Mouse (Mus musculus) layer of hippocampus, adult 2 months (tissue): Measurements from ENCODE around the gene Gm49486. TPM values are rescaled to one million over a fixed set of nuclear protein-coding genes. Genes with fewer than 3 reads are reported as not detected.
A peak's percentile ranks its signal among the peaks of the same experiment; 100 is the strongest.

ENCODE experiments used
- DNase-seq, 2 experiments: peaks; one replicate each; pipeline ENCODE4 v3.0.0; 2022; ENCODE audit warnings: low spot score in 2 of 2
- H3K27ac ChIP-seq: fragments of 200-600 bp; 2 replicates; pipeline ENCODE4 v1.8.1; 2022
- H3K4me3 ChIP-seq: fragments of 200-600 bp; 2 replicates; pipeline ENCODE4 v1.8.1; 2022; ENCODE audit warnings: mild to moderate bottlenecking
- CTCF ChIP-seq: fragments of 200-600 bp; conservative IDR thresholded peaks from 2 replicates; pipeline ENCODE4 v1.8.1; 2022; ENCODE audit warnings: antibody characterized with exemption, mild to moderate bottlenecking, moderate library complexity
- total RNA-seq, 2 experiments: library from RNA; stranded (reverse); gene quantifications; 2 replicates each; pipeline ENCODE4 v1.2.3; 2021

The Gm49486 gene
- total RNA-seq, 2 experiments from 2014 or later, result 0.31 to 0.49 TPM

GRCm38 (mm10) chr15:79286141-79286540 lies 57.0 kb downstream of the Gm49486 start:
- DNase-seq, result no peak
- Histone ChIP-seq H3K27ac (no peak overlapping the region), H3K4me3 (no peak overlapping the region)
- no peak for TF ChIP-seq CTCF

GRCm38 (mm10) chr15:79287091-79287490 lies 57.9 kb downstream of the Gm49486 start:
- TF ChIP-seq CTCF, result no peak
- no peak for DNase-seq
- Histone ChIP-seq H3K4me3 (no peak overlapping the region), H3K27ac (no peak overlapping the region)

GRCm38 (mm10) chr15:79288387-79288786 lies 59.2 kb downstream of the Gm49486 start:
- TF ChIP-seq CTCF, result no peak

GRCm38 (mm10) chr15:79289441-79289840 lies 60.2 kb downstream of the Gm49486 start:
- no peak for TF ChIP-seq CTCF
- Histone ChIP-seq H3K27ac (no peak overlapping the region), H3K4me3 (no peak overlapping the region)
- DNase-seq, result no peak

More at GRCm38 (mm10) chr15:79288387-79288786, 59.2 kb downstream of the Gm49486 start:
- Histone ChIP-seq H3K4me3 (no peak overlapping the region), H3K27ac (no peak overlapping the region)
- DNase-seq, result no peak

- no peak overlapping the region for H3K27ac ChIP-seq
- no peak overlapping the region for H3K4me3 ChIP-seq
- DNase-seq, result no peak
- peak; percentile 24; the same call in 1 of the 2 replicates for TF ChIP-seq CTCF
Measured at GRCm38 (mm10) chr15:79290340-79290739, 61.1 kb downstream of the Gm49486 start.

- Histone ChIP-seq H3K4me3 (no peak overlapping the region), H3K27ac (no peak overlapping the region)
- DNase-seq, result no peak
- no peak for TF ChIP-seq CTCF
Measured at GRCm38 (mm10) chr15:79292779-79293178, 63.6 kb downstream of the Gm49486 start.

- no peak for TF ChIP-seq CTCF
- Histone ChIP-seq H3K27ac (no peak overlapping the region), H3K4me3 (no peak overlapping the region)
- DNase-seq, result no peak
Measured at GRCm38 (mm10) chr15:79298553-79298952, 69.4 kb downstream of the Gm49486 start.

GRCm38 (mm10) chr15:79299563-79300155 lies 70.5 kb downstream of the Gm49486 start:
- Histone ChIP-seq H3K27ac (no peak overlapping the region), H3K4me3 (no peak overlapping the region)
- no peak for TF ChIP-seq CTCF
- no peak for DNase-seq

GRCm38 (mm10) chr15:79303725-79304124 lies 74.5 kb downstream of the Gm49486 start:
- no peak overlapping the region for H3K4me3 ChIP-seq
- TF ChIP-seq CTCF, result peak; percentile 60
- H3K27ac ChIP-seq, result no peak overlapping the region
- DNase-seq, result no peak

GRCm38 (mm10) chr15:79304832-79305231 lies 75.6 kb downstream of the Gm49486 start:
- no peak for TF ChIP-seq CTCF
- DNase-seq, result no peak
- Histone ChIP-seq H3K4me3 (no peak overlapping the region), H3K27ac (no peak overlapping the region)

GRCm38 (mm10) chr15:79306043-79306637 lies 76.9 kb downstream of the Gm49486 start:
- no peak for TF ChIP-seq CTCF

More at GRCm38 (mm10) chr15:79306043-79306637, 76.9 kb downstream of the Gm49486 start:
- H3K27ac ChIP-seq, result no peak overlapping the region
- H3K4me3 ChIP-seq, result no peak overlapping the region
- DNase-seq, result no peak

Other genes with a start within 250 kb of the Gm49486 start
- 10 to 100 TPM; 86.3 to 89.0 TPM for gene H1f0, start 200.9 kb upstream of the Gm49486 start, total RNA-seq
- gene Galr3, start 187.5 kb upstream of the Gm49486 start, total RNA-seq, result under 1 TPM in 1 of 2 experiments, not detected in 1; 0.39 TPM
- gene Ankrd54, start 166.5 kb upstream of the Gm49486 start, total RNA-seq, result 10 to 100 TPM; 17.4 to 19.5 TPM
- gene Eif3l, start 154.2 kb upstream of the Gm49486 start, total RNA-seq, result 10 to 100 TPM; 68.9 to 69.5 TPM
- 10 to 100 TPM; 31.4 to 35.3 TPM for gene Micall1, start 120.5 kb upstream of the Gm49486 start, total RNA-seq
- 100 to 1,000 TPM in 1 of 2 experiments, 10 to 100 TPM in 1; 97.9 to 103 TPM for gene Polr2f, start 88.4 kb upstream of the Gm49486 start, total RNA-seq
- gene 1700088E04Rik, start 88.1 kb upstream of the Gm49486 start, total RNA-seq, result 10 to 100 TPM in 1 of 2 experiments, 1 to 10 TPM in 1; 8.8 to 10.3 TPM
- gene Sox10, start 64.2 kb upstream of the Gm49486 start, total RNA-seq, result 10 to 100 TPM; 27.7 to 30.4 TPM
- 10 to 100 TPM; 46.1 to 49.7 TPM for gene Pick1, start 218 bp upstream of the Gm49486 start, total RNA-seq
- gene Slc16a8, start 25.4 kb downstream of the Gm49486 start, total RNA-seq, result not detected
- gene Baiap2l2, start 56.1 kb downstream of the Gm49486 start, total RNA-seq, result 1 to 10 TPM; 1.2 to 2.7 TPM
- gene Pla2g6, start 99.0 kb downstream of the Gm49486 start, total RNA-seq, result 10 to 100 TPM; 23.8 to 23.9 TPM
- 1 to 10 TPM in 1 of 2 experiments, under 1 TPM in 1; 0.87 to 1.8 TPM for gene Maff, start 117.2 kb downstream of the Gm49486 start, total RNA-seq
- 10 to 100 TPM; 53.6 to 56.0 TPM for gene Tmem184b, start 174.2 kb downstream of the Gm49486 start, total RNA-seq
- 100 to 1,000 TPM; 104 to 108 TPM for gene Csnk1e, start 226.2 kb downstream of the Gm49486 start, total RNA-seq